Mouse (Mus musculus) heart, embryonic 10.5 days (tissue): ENCODE measurements around the gene Gm10490. TPM values are rescaled to one million over a fixed set of nuclear protein-coding genes. Genes with fewer than 3 reads are reported as not detected.
A peak's percentile ranks its signal among the peaks of the same experiment; 100 is the strongest.
"Not testable (repeated sequence)": the region's sequence is repeated elsewhere in the genome, so short reads cannot be mapped to it uniquely, and the experiment has no call there.

Experiments
- DNase-seq: peaks from one replicate; pipeline ENCODE4 v3.0.0-alpha.2; 2017; ENCODE audit warnings: low spot score
- H3K27ac ChIP-seq: fragments of 300-500 bp; sonication (generic); 2 replicates; pipeline ENCODE4 v1.5.1; 2016; ENCODE audit warnings: mild to moderate bottlenecking
- H3K27me3 ChIP-seq: fragments of 300-500 bp; sonication (generic); 2 replicates; pipeline ENCODE4 v1.6.1; 2016; ENCODE audit warnings: mild to moderate bottlenecking; ENCODE audit not compliant: poor library complexity, insufficient read depth, severe bottlenecking
- H3K36me3 ChIP-seq: fragments of 300-500 bp; sonication (generic); 2 replicates; pipeline ENCODE4 v1.6.1; 2016; ENCODE audit warnings: mild to moderate bottlenecking, moderate library complexity
- H3K4me1 ChIP-seq: fragments of 300-500 bp; sonication (generic); 2 replicates; pipeline ENCODE4 v1.6.1; 2016; ENCODE audit warnings: mild to moderate bottlenecking
- H3K4me3 ChIP-seq: fragments of 300-500 bp; sonication (generic); 2 replicates; pipeline ENCODE4 v1.5.1; 2016; ENCODE audit warnings: mild to moderate bottlenecking, moderate library complexity
- H3K9me3 ChIP-seq: fragments of 300-500 bp; sonication (generic); 2 replicates; pipeline ENCODE4 v1.6.1; 2016; ENCODE audit warnings: mild to moderate bottlenecking, moderate library complexity
- WGBS: fragments of 180-500 bp; shearing (Covaris S2); methylation state at CpG from one replicate; pipeline ENCODE4 v1.1.7; 2016; 5-methylcytosine and 5-hydroxymethylcytosine counted together
- polyA plus RNA-seq: library from polyadenylated mRNA; unstranded; fragments of >200 nt; fragmentation: Nextera tagmentation; extraction: Ambion mirVana; gene quantifications from 2 replicates; pipeline ENCODE4 v1.2.1, GENCODE M21; 2016

The Gm10490 gene
- 0.45 TPM in 1 of 2 replicates, not detected in the other for polyA plus RNA-seq

- not testable (repeated sequence) for H3K4me3 ChIP-seq, DNase-seq, H3K27me3 ChIP-seq, H3K4me1 ChIP-seq, H3K27ac ChIP-seq, H3K9me3 ChIP-seq
- 88% methylated on average over 4 of the region's 4 CpGs for WGBS
- peaks cover 15% of the 10 kb centered on the region; the same call in 1 of the 2 replicates for H3K36me3 ChIP-seq
Observed at GRCm38 (mm10) chrX:7909242-7909641, at the start of gene Gm10490. Gene Gm10490, plus strand, starts transcription at chrX:7909542.

- no peaks in the 10 kb centered on the region for H3K9me3 ChIP-seq
- WGBS, result 82% methylated on average over 1 of the region's 1 CpGs
- H3K4me1 ChIP-seq, result no peaks in the 10 kb centered on the region; the same call in 1 of the 2 replicates
- H3K27me3 ChIP-seq, result no peaks in the 10 kb centered on the region
- DNase-seq, result no peak
- no peak overlapping the region for H3K27ac ChIP-seq
- H3K36me3 ChIP-seq, result peaks cover 9% of the 10 kb centered on the region
- H3K4me3 ChIP-seq, result no peak overlapping the region
Observed at GRCm38 (mm10) chrX:7863181-7863580, 46.2 kb upstream of the Gm10490 start.

GRCm38 (mm10) chrX:7864551-7864950 lies 44.8 kb upstream of the Gm10490 start:
- Histone ChIP-seq H3K4me1 (no peaks in the 10 kb centered on the region; the same call in 1 of the 2 replicates), H3K4me3 (no peak overlapping the region), H3K9me3 (no peaks in the 10 kb centered on the region), H3K27ac (no peak overlapping the region), H3K36me3 (peaks cover 14% of the 10 kb centered on the region), H3K27me3 (no peaks in the 10 kb centered on the region)
- no peak for DNase-seq
- 71% methylated on average over 3 of the region's 3 CpGs for WGBS

GRCm38 (mm10) chrX:7865343-7865742 lies 44.0 kb upstream of the Gm10490 start:
- Histone ChIP-seq H3K9me3 (no peaks in the 10 kb centered on the region), H3K4me3 (no peak overlapping the region), H3K4me1 (no peaks in the 10 kb centered on the region; the same call in 1 of the 2 replicates), H3K36me3 (peaks cover 14% of the 10 kb centered on the region), H3K27me3 (no peaks in the 10 kb centered on the region), H3K27ac (no peak overlapping the region)
- WGBS, result 36% methylated on average over 2 of the region's 2 CpGs
- no peak for DNase-seq

GRCm38 (mm10) chrX:7865786-7866185 lies 43.6 kb upstream of the Gm10490 start:
- Histone ChIP-seq H3K9me3 (no peaks in the 10 kb centered on the region), H3K27me3 (no peaks in the 10 kb centered on the region), H3K4me3 (no peak overlapping the region), H3K27ac (no peak overlapping the region), H3K36me3 (peaks cover 14% of the 10 kb centered on the region), H3K4me1 (no peaks in the 10 kb centered on the region; the same call in 1 of the 2 replicates)
- 61% methylated on average over 2 of the region's 2 CpGs for WGBS
- no peak for DNase-seq

- no peak overlapping the region for H3K4me3 ChIP-seq
- WGBS, result 96% methylated on average over 1 of the region's 1 CpGs
- no peak for DNase-seq
- H3K27ac ChIP-seq, result no peak overlapping the region
- no peaks in the 10 kb centered on the region for H3K9me3 ChIP-seq
- H3K27me3 ChIP-seq, result no peaks in the 10 kb centered on the region
- no peaks in the 10 kb centered on the region; the same call in 1 of the 2 replicates for H3K4me1 ChIP-seq
- H3K36me3 ChIP-seq, result peaks cover 20% of the 10 kb centered on the region
Observed at GRCm38 (mm10) chrX:7867141-7867540, 42.2 kb upstream of the Gm10490 start.

- 62% methylated on average over 2 of the region's 2 CpGs for WGBS
Observed at GRCm38 (mm10) chrX:7868506-7868905, 40.8 kb upstream of the Gm10490 start.

GRCm38 (mm10) chrX:7869826-7870225 lies 39.5 kb upstream of the Gm10490 start:
- DNase-seq, result no peak
- no peak overlapping the region for H3K27ac ChIP-seq
- WGBS, result 60% methylated on average over 3 of the region's 3 CpGs
- H3K27me3 ChIP-seq, result no peaks in the 10 kb centered on the region
- no peaks in the 10 kb centered on the region; the same call in 1 of the 2 replicates for H3K4me1 ChIP-seq
- peaks cover 41% of the 10 kb centered on the region for H3K36me3 ChIP-seq
- H3K4me3 ChIP-seq, result no peak overlapping the region
- no peaks in the 10 kb centered on the region for H3K9me3 ChIP-seq

More at GRCm38 (mm10) chrX:7868506-7868905, 40.8 kb upstream of the Gm10490 start:
- Histone ChIP-seq H3K4me3 (no peak overlapping the region), H3K27ac (no peak overlapping the region), H3K36me3 (peaks cover 30% of the 10 kb centered on the region), H3K4me1 (no peaks in the 10 kb centered on the region; the same call in 1 of the 2 replicates), H3K27me3 (no peaks in the 10 kb centered on the region), H3K9me3 (no peaks in the 10 kb centered on the region)
- no peak for DNase-seq

GRCm38 (mm10) chrX:7878007-7878419 lies 31.3 kb upstream of the Gm10490 start, which contains the start of gene Pim2:
Gene Pim2, plus strand, starts transcription at chrX:7878262.
- 0 out of 2 replicates have a peak, but pooled peaks cover 5% of the 10 kb centered on the region for H3K4me1 ChIP-seq
- H3K27ac ChIP-seq, result peak within 1 kb of the TSS; percentile 56
- WGBS, result 7% methylated on average over 38 of the region's 38 CpGs
- H3K4me3 ChIP-seq, result peak within 1 kb of the TSS; percentile 64
- no peaks in the 10 kb centered on the region for H3K9me3 ChIP-seq
- DNase-seq, result peak; percentile 91
- H3K36me3 ChIP-seq, result peaks cover 21% of the 10 kb centered on the region
- H3K27me3 ChIP-seq, result no peaks in the 10 kb centered on the region

- 17% methylated on average over 21 of the region's 21 CpGs for WGBS
- Histone ChIP-seq H3K27ac (peak overlapping the region; percentile 56), H3K4me3 (peak overlapping the region; percentile 64), H3K27me3 (no peaks in the 10 kb centered on the region), H3K4me1 (0 out of 2 replicates have a peak, but pooled peaks cover 5% of the 10 kb centered on the region), H3K36me3 (peaks cover 16% of the 10 kb centered on the region), H3K9me3 (no peaks in the 10 kb centered on the region)
- no peak for DNase-seq
Observed at GRCm38 (mm10) chrX:7878495-7878894, 30.8 kb upstream of the Gm10490 start.

- no peaks in the 10 kb centered on the region for H3K27me3 ChIP-seq
- no peak overlapping the region for H3K27ac ChIP-seq
- WGBS, result 21% methylated on average over 11 of the region's 11 CpGs
- H3K36me3 ChIP-seq, result peaks cover 6% of the 10 kb centered on the region; the same call in 1 of the 2 replicates
- H3K4me3 ChIP-seq, result peak overlapping the region; percentile 33
- DNase-seq, result peak; percentile 83
- H3K9me3 ChIP-seq, result no peaks in the 10 kb centered on the region
- 0 out of 2 replicates have a peak, but pooled peaks cover 5% of the 10 kb centered on the region for H3K4me1 ChIP-seq
Observed at GRCm38 (mm10) chrX:7879819-7880218, 29.5 kb upstream of the Gm10490 start.

GRCm38 (mm10) chrX:7883841-7884567 lies 25.3 kb upstream of the Gm10490 start, which contains the start of gene Slc35a2:
Gene Slc35a2, plus strand, starts transcription at chrX:7884028.
- Histone ChIP-seq H3K9me3 (no peaks in the 10 kb centered on the region), H3K36me3 (0 out of 2 replicates have a peak, but pooled peaks cover 4% of the 10 kb centered on the region), H3K4me3 (peak within 1 kb of the TSS; percentile 68), H3K4me1 (0 out of 2 replicates have a peak, but pooled peaks cover 2% of the 10 kb centered on the region), H3K27me3 (no peaks in the 10 kb centered on the region), H3K27ac (peak within 1 kb of the TSS; percentile 85)
- 12% methylated on average over 49 of the region's 49 CpGs for WGBS
- peak; percentile 95 for DNase-seq

GRCm38 (mm10) chrX:7898211-7898610 lies 11.1 kb upstream of the Gm10490 start:
- peak overlapping the region; percentile 67 for H3K4me3 ChIP-seq
- H3K4me1 ChIP-seq, result no peaks in the 10 kb centered on the region
- peaks cover 20% of the 10 kb centered on the region for H3K36me3 ChIP-seq
- H3K9me3 ChIP-seq, result no peaks in the 10 kb centered on the region
- no peaks in the 10 kb centered on the region for H3K27me3 ChIP-seq
- H3K27ac ChIP-seq, result peak overlapping the region; percentile 86
- 32% methylated on average over 13 of the region's 13 CpGs for WGBS
- DNase-seq, result no peak
